Mouse (Mus musculus) gastrocnemius, postnatal 25 days (tissue): Measurements from ENCODE around the gene Ifnlr1. TPM values are rescaled to one million over a fixed set of nuclear protein-coding genes. Genes with fewer than 3 reads are reported as not detected.

Experiments
- DNase-seq: peaks from one replicate; pipeline ENCODE4 v3.0.0; 2022
- total RNA-seq, 2 experiments: library from RNA; stranded (reverse); gene quantifications; 1 replicate in 1 of 2; 2 replicates in 1 of 2; pipeline ENCODE4 v1.2.3; 2021

Gene Ifnlr1
- total RNA-seq, 2 experiments from 2014 or later, result 0.13 to 0.23 TPM

DNA sequence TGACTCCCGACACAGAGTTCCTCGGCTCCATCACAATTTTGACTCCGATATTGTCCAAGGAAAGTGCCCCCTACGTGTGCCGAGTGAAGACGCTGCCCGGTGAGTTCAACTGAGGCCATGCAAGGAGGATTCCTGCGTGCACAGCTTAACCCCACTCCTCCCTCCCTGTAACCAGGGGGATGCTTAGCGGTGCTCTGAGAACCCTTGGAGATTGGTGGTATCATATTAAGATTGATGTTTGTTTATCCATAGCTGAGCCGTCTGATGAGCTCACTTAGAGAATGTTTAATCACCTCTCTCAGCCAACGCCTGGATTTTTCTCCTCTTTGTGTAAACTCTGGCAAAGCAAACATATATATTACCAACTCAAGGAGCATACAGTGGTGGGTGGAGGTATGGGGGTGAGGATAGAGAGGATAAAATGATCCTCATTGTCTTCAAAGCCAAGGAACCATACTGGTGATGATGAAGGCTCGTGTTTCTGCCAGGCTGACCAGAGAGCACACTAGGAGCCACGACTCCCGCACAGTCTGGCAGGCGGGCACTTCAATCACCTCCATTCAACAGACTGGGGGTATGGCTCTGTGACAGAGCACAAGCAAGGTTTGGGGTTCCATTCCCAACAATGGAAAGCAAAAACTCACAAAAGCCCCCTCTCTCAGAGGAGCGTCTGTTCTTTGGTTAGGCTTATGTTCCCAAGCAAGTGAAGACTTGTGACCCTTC is 58.8 kb downstream of the Ifnlr1 start:
- DNase-seq, result no peak

DNA sequence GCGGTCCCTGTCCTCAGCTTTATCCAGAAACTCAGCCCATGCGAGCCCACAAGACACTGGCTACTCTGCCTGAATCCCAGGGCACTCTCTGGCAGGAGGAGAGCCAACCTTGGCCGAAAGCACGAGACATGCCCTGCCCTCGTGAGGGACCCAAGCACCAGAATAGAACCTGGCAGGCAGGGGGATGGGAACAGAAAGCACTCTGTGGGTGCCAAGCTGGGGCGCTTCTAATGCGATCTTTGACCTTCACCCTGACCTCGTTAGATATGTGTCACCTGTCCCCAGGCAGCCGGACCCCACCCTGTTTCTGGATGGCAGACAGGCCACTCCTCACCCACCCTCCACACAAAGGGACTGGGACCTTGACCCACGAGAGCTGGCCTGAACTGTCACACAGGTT is 59.5 kb downstream of the Ifnlr1 start:
- DNase-seq, result peak; percentile 45

DNA sequence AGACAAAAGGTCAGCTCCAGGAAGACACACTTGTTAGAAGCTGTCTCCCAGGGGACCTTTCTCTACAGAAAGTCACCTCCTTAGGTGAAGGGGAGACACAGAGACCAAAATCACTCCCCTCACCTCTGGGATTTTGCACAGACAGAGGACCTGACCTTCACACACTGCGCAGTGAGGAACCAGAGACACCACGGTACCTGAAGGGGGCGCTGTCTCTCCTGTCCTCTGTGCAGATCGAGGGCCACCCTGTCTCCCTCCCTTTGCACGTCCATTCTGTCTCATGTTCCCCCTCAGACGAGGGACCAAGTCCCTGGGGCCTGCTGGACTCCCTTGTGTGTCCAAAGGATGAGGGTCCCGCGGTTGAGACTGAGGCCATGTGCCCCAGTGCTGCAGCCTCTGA is 64.8 kb downstream of the Ifnlr1 start:
- DNase-seq, result no peak

DNA sequence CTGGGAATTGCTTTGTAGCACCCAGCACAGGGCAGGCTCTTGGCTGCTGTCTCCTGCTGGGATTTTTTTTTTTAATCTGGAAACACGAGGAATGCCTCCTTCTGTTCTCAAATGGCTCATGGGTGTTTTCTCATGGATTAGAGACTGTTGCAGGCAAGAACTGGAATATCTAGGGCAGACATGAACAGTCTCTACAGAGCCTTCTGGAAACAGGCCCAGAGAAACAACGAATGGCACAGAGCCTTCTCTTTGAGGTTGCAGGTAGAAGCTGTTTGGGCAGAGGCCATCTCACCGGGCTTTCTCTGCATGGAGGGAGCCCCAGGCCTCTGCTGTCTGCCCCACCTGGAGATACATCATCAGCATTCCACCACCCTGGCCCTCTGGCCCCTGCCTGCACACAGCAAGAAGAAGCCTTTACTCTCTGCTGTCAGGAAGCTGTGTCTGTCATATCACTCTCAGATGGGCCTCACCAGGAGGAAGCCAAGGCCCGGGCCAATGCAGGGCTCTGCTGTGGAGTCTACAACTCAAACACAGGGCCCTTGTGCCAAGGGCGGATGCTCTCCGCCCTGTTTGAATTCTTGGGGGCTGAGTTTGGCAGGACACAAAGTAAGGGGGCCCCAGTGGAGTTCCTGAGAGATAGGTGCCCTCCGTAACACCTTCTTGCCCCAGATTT is 66.2 kb downstream of the Ifnlr1 start:
- DNase-seq, result no peak

DNA sequence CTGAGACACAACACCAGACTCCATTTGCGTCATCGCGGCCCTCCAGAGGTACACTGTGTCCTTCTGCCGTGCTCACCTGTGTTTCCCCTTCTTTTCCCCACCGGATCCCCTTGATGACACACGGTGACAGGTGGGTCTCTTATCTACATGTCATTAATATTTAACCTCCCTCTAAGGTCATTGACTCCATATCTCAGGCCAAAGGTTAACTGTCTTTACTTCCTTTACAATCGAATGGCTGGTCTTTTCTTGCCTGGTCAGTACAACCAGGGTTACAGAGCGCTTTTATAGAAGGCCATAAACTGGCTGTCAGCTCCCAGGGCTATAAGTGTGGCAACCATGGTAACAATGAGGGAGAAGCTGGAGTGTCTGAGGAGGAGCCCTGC is 66.7 kb downstream of the Ifnlr1 start:
- no peak for DNase-seq

Other genes starting within 250 kb of the Ifnlr1 start
- under 1 TPM in 1 of 2 experiments, not detected in 1; 0.67 TPM for gene Stpg1, start 191.5 kb upstream of the Ifnlr1 start, total RNA-seq
- gene Nipal3, start 191.2 kb upstream of the Ifnlr1 start, total RNA-seq, result 10 to 100 TPM; 11.0 to 13.6 TPM
- under 1 TPM in 1 of 2 experiments, not detected in 1; 0.10 TPM for gene Grhl3, start 112.7 kb upstream of the Ifnlr1 start, total RNA-seq
- under 1 TPM in 1 of 2 experiments, not detected in 1; 0.11 TPM for gene Il22ra1, start 41.9 kb downstream of the Ifnlr1 start, total RNA-seq
- 10 to 100 TPM; 58.1 to 76.7 TPM for gene Myom3, start 73.4 kb downstream of the Ifnlr1 start, total RNA-seq
- gene Srsf10, start 169.5 kb downstream of the Ifnlr1 start, total RNA-seq, result 10 to 100 TPM; 22.6 to 25.2 TPM
- gene Pnrc2, start 187.6 kb downstream of the Ifnlr1 start, total RNA-seq, result 10 to 100 TPM; 25.7 to 36.4 TPM
- under 1 TPM; 0.08 to 0.10 TPM for gene Cnr2, start 209.1 kb downstream of the Ifnlr1 start, total RNA-seq
- gene Fuca1, start 234.4 kb downstream of the Ifnlr1 start, total RNA-seq, result 10 to 100 TPM; 18.9 to 21.7 TPM